Mouse (Mus musculus): ENCODE data around the gene 1700001L19Rik. TPM values are rescaled to one million over a fixed set of nuclear protein-coding genes. Genes with fewer than 3 reads are reported as not detected.
"Not testable (repeated sequence)": the region's sequence is repeated elsewhere in the genome, so short reads cannot be mapped to it uniquely, and the experiment has no call there.

1700001L19Rik gene
- total RNA-seq (2021) = 10 to 100 TPM; 13.4 to 15.3 TPM

- no peak for DNase-seq
Observed at GRCm38 (mm10) chr13:68597199-68597598, at the start of gene 1700001L19Rik. Gene 1700001L19Rik (plus strand): TSS chr13:68597421.

- not testable (repeated sequence) for DNase-seq
Observed at GRCm38 (mm10) chr13:68553391-68553790, 43.8 kb upstream of the 1700001L19Rik start.

DNA sequence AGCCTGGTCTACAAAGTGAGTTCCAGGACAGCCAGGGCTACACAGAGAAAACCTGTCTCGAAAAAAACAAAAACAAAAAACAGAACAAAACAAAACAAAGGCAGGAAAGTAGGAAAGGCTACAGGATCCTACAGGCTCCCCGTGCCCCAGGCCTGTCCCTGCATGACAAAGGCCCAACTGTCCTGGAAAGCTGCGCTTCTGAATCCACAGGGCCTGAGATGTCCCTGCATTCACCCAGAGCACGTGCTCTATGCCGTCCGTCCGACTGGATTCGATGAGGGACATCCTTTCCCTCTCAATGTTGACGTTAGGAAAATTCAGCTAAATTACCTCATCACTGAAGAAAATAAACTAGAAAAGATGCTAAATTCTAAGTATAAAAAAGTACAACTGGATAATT, 29.1 kb upstream of the 1700001L19Rik start:
- DNase-seq = no peak

DNA sequence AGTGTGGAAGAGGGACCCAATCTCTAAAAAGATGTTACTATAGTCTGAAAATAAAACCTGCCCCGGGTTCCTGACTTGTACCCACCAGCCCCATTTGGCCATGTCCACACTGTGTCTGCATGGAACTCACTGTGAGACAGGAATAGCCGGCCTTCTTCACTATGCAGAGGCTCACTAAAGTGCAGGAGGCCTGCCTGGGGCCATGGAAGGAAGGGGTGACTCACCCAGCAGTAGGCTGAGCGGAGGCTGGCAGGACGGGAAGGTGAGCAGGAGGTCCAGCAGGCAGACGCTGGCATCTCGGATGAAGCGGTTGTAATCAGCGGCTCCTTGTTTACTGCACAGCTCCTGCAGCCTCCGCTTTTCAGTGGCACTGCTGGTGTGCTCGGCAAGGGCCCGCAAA, 28.7 kb upstream of the 1700001L19Rik start:
- DNase-seq = no peak

DNA sequence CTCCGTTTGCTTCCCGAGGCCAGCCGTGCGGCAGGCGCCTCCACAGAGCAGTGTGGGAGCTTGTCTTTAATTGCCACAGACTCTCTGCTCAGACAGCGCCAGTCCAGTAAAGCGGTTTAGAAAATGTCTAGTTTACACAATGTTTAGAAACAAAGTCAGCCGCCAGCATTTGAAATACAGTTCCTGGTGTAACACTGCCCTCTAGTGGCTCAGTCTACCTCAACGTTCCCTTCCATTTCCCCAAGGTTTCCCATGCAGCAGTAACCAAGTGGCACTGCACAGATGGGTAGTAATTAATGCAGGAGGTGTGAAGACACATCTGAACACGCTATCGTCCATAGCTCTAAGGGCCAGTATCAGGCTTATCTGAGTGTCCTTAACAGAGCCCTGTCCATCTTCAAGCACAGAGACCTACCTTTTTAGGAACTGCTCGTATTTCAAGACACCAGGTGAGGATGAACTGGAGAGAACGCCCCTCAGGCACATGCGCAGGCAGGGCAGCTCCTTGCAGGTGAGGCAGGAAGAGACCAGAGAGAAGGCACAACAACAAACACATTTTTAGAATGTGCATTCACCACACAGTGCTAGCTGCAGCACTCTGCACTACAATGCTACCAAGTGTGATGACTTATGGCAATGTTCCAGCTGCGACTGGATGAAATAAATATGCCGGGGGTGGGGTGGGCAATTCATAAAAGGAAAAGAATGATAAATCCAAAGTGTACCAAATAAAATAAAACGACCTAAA, 27.5 kb upstream of the 1700001L19Rik start:
- DNase-seq = peak; percentile 63 to 68

DNA sequence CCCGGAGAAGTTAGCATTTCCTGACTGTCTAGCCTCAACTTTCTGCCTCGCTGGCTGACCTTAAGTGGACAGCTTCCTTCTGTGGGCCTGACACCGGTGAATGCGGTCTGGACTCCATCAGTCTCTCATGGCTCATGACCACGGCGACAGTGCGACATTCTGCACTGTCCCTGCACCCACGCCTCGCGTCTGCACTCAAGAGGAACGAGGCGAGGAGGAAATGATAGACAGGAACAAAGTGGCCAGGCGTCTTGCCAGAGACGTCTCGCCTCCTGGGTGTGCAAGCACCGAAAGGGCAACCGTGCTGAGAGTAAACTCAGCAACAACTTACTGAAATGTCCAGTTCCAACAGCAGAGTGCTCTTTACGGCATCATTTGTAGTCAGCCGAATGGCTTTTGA, 25.0 kb upstream of the 1700001L19Rik start:
- no peak for DNase-seq

- DNase-seq = no peak
Observed at GRCm38 (mm10) chr13:68572966-68573913, 24.0 kb upstream of the 1700001L19Rik start.

GRCm38 (mm10) chr13:68574398-68574797, 22.8 kb upstream of the 1700001L19Rik start:
- DNase-seq = no peak

- DNase-seq = peak; percentile 76
Observed at GRCm38 (mm10) chr13:68577945-68578344, 19.3 kb upstream of the 1700001L19Rik start.

DNA sequence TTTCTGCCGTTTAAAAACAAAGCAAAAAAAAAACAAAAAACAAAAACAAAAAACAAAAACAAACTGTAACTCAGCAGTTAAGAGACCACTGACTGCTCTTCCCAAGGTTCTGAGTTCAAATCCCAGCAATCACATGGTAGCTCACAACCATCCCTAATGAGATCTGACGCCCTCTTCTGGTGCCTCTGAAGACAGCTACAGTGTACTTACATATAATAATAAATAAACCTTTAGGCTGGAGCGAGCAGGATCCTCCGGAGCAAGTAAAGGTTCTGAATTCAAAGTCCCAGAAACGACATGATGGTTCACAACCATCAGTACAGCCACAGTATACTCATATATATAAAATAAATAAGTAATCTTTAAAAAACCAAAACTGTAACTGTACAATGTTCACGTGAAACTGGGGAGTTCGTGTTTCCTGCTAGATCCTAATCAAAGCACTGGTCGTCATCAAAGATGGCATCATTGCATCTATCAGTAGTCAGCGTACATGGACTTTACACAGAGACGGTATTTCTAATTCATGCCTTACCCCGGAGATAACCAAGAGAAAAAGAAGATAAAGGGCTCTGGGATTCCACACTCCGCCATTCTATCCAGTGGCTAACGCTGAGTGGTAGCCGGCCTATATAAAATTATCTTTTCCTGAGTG, 16.0 kb upstream of the 1700001L19Rik start:
- DNase-seq = no peak

GRCm38 (mm10) chr13:68581747-68582516, 15.3 kb upstream of the 1700001L19Rik start, which contains the start of the genes Mtrr and Fastkd3:
Gene Mtrr (minus strand): TSS chr13:68582149.
Gene Fastkd3 (plus strand): TSS chr13:68582234.
- peak; percentile 98 for DNase-seq

- no peak for DNase-seq
Observed at GRCm38 (mm10) chr13:68582517-68582780, 14.8 kb upstream of the 1700001L19Rik start.

DNA sequence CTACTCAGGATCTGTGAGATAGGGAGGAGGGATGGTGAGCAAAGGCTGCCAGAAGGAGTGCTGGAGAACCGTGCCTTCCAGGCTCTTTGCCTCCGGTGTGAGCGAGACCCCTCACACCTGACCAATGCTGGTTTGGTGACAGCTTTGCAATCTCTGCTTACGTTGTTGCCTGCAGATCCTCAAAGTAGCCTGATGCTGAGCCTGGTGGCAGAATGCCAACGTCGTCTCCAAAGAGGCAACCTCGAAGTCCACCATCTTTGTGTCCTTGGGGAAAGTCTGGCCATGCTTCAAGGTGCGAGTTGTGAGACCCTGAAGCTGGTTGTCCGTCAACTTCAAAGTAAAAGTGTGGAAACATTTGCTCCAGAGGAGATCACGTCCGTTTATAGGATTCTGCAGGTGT, 13.3 kb upstream of the 1700001L19Rik start:
- DNase-seq = no peak

DNA sequence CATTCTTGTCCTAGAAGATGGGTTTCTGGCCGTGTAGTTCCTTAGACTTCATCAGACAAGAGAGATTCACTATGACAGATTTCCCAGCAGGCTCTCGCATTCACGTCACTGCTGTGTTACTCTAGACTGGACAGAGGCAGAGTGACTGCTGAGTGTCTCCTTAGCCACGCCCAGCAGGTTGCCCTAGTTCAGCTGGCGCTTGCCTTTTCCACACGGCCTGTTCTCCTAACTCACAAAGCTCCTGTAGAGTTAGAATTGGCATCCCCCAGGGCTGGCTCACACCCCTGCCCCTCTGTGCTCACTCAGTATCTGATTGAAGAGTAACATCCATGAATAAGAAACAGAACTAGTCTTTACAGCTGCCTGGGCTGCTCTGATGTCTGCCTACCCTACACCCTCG, 11.8 kb upstream of the 1700001L19Rik start:
- no peak for DNase-seq

GRCm38 (mm10) chr13:68588352-68588751, 8.9 kb upstream of the 1700001L19Rik start:
- no peak for DNase-seq

- DNase-seq = no peak
Observed at GRCm38 (mm10) chr13:68593797-68594196, 3.4 kb upstream of the 1700001L19Rik start.

DNA sequence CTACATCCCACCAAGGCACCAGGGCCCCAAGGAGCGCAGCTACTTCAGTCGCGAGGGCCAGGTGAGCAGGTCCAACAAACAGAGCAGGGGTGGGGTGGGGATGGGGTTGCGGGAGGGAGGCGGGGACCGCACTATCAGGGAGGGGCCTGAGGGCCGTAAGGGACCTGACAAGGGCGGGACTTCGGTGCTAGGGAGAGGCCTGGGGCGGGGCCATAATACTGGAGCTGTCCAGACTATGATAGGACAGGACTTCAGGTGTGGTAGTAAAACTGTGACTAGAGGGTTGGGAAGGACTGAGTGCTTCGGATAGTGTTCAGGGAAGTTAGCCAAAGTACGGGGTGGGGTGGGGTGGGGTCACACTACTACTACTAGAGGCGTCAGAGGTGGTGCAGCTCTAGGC, 446 bp downstream of the 1700001L19Rik start:
- DNase-seq = no peak

- DNase-seq = no peak
Observed at GRCm38 (mm10) chr13:68598953-68599352, 1.7 kb downstream of the 1700001L19Rik start.

- no peak for DNase-seq
Observed at GRCm38 (mm10) chr13:68601184-68601583, 4.0 kb downstream of the 1700001L19Rik start.

GRCm38 (mm10) chr13:68603085-68603484, 5.9 kb downstream of the 1700001L19Rik start:
- DNase-seq = no peak

DNA sequence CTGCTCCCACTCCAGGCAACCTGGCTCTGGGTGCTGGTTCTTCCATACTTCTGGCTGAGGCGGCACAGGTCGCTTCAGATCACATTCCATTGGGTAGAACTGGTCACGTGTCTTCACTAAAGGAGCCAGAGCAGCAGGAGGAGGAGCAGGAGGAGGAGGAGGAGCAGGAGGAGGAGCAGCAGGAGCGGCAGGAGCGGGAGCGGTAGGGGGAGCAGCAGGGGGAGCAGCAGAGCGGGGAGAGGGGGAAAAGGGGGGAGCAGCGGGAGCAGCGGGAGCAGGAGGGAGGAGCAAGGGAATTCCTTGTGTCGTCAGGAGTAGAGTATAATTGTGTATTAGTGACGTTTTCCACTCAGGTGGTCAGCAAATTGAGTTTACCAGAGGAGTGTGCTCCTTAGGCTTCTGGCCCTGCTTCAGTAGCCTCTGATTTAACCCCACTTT, 8.5 kb downstream of the 1700001L19Rik start:
- DNase-seq = no peak

Measured in layer of hippocampus, postnatal 36 days (tissue).